Mouse (Mus musculus) forebrain, postnatal 0 days (tissue): ENCODE measurements at regions not wholly inside any gene's neighbourhood (a gene's known extent, or its start where the extent isn't known, plus 50 kb on each side); places are given as distances from the start of the nearest gene placed in this dataset.
"Not testable (repeated sequence)": the region's sequence is repeated elsewhere in the genome, so short reads cannot be mapped to it uniquely, and the experiment has no call there.

Source experiments
- ATAC-seq: fragments of 200-750 bp; cut with Nextera tagmentation; 2 replicates; pipeline ENCODE4 v1.8.0; 2017; ENCODE audit warnings: mild to moderate bottlenecking, moderate library complexity
- DNase-seq: peaks from one replicate; pipeline ENCODE4 v3.0.0-alpha.2; 2015
- H3K27ac ChIP-seq: fragments of 300-500 bp; sonication (generic); 2 replicates; pipeline ENCODE4 v1.5.1; 2014; ENCODE audit warnings: low read depth, mild to moderate bottlenecking, antibody characterized with exemption, low read length, moderate library complexity, mixed read lengths
- H3K27me3 ChIP-seq: fragments of 300-500 bp; sonication (generic); 2 replicates; pipeline ENCODE4 v1.6.1; 2014; ENCODE audit warnings: mild to moderate bottlenecking, low read length, mixed read lengths; ENCODE audit not compliant: insufficient read depth
- H3K36me3 ChIP-seq: fragments of 300-500 bp; sonication (generic); 2 replicates; pipeline ENCODE4 v1.6.1; 2014; ENCODE audit warnings: mild to moderate bottlenecking, moderate library complexity; ENCODE audit not compliant: insufficient read depth
- H3K4me1 ChIP-seq: fragments of 300-500 bp; sonication (generic); 2 replicates; pipeline ENCODE4 v1.6.1; 2014; ENCODE audit warnings: antibody characterized with exemption; ENCODE audit not compliant: insufficient read depth
- H3K4me2 ChIP-seq: fragments of 300-500 bp; sonication (generic); 2 replicates; pipeline ENCODE4 v1.6.1; 2014; ENCODE audit warnings: low read depth, mild to moderate bottlenecking, moderate library complexity
- H3K4me3 ChIP-seq: fragments of 300-500 bp; sonication (generic); 2 replicates; pipeline ENCODE4 v1.5.1; 2014; ENCODE audit warnings: low read depth, low read length, mixed read lengths
- H3K9ac ChIP-seq: fragments of 300-500 bp; sonication (generic); 2 replicates; pipeline ENCODE4 v1.6.1; 2014; ENCODE audit warnings: mild to moderate bottlenecking
- H3K9me3 ChIP-seq: fragments of 300-500 bp; sonication (generic); 2 replicates; pipeline ENCODE4 v1.6.1; 2016; ENCODE audit warnings: low read length
- CTCF ChIP-seq: sonication (generic); IDR thresholded peaks from 2 replicates; pipeline ENCODE4 v1.5.1; 2016; ENCODE audit warnings: antibody characterized with exemption, control low read depth, low read depth
- WGBS: fragments of 180-500 bp; shearing (Covaris S2); extraction: QIAGEN DNeasy Blood & Tissue Kit; methylation state at CpG from one replicate; pipeline ENCODE4 v1.1.7; 2014; 5-methylcytosine and 5-hydroxymethylcytosine counted together

DNA sequence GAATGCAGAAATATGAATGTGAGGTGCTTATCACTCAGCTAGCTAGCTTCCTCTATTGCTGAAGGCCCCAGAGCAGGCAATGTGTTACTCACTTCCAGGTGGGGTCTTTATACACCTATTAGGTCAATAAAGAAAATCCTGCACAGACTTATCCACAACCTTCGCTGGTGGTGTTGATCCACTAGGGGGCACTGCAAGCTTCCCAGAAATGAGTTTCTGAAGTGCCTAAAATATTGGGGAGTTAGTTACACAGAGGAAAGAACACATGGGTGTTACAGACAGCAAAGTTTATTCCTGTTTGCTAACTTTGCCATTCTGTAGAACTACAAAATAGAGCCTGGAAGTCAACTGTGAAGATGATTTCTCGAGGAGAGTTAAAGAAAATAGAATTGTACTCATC is 836.9 kb downstream of the Dad1 start:
- H3K9ac ChIP-seq, H3K4me3 ChIP-seq, H3K27me3 ChIP-seq, H3K4me1 ChIP-seq, ATAC-seq, H3K36me3 ChIP-seq, DNase-seq, H3K9me3 ChIP-seq, H3K27ac ChIP-seq, H3K4me2 ChIP-seq: not testable (repeated sequence)
- WGBS, result no CpG with 5 or more reads among the region's 2 CpGs

DNA sequence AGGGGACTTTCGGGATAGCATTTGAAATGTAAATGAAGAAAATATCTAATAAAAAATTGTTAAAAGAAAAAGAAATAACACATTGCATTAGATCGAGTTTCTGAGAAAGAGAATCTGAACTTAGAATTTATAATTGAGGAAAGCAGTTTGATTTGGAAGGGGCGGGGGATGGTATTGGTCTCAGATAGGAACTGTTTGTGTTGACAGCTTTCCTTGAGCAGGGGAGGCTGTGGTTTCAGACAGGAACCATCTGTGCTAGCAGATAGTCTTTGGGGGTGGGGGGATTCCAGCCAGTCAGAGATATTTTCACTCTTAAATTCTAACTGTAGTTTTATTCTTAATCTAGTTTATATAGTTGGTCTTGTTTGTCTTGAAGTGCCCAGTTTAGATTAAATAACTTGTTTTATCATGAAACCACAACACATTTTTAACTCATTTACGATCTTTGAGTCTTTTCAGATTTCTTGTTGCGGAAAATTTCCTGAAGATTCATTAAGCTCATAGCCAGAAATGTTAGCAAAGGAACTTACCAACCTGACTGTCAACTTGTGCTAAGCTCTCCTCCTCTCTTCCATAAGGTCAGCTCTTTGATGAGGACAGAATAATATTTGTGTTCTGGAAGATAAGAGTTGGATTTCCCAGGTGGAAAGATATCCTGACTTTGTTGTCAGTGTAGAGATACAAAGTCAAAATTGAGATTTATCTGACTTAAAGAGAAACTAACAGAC is 846.2 kb downstream of the Dad1 start:
- WGBS, result 85% methylated on average over 2 of the region's 5 CpGs
- H3K27me3 ChIP-seq, ATAC-seq: not testable (repeated sequence)

DNA sequence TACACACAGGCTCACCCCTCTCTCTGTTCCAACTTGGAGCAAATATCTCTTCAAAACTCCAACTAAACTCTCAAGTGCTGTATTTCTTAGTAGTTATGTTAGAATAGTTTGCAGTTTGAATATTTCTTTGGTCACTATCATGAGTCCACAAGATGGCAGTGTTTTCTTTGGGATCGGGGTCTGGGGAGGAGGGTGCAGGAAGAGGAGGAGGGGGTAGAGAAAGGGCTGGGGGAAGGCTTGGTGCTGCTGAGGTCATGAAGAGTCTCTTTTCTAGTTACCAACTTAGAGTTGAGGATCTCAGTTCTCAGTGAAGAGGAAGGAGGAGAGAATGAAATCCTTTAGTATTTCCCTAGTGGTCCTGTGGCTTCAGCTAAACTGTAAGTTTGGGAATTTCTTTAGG is 863.6 kb downstream of the Dad1 start:
- no CpG with 5 or more reads among the region's 1 CpGs for WGBS

More for the DNA sequence above, 846.2 kb downstream of the Dad1 start:
- not testable (repeated sequence) for H3K4me3 ChIP-seq, H3K36me3 ChIP-seq, H3K27ac ChIP-seq, H3K9ac ChIP-seq, H3K9me3 ChIP-seq, DNase-seq, H3K4me1 ChIP-seq, H3K4me2 ChIP-seq

DNA sequence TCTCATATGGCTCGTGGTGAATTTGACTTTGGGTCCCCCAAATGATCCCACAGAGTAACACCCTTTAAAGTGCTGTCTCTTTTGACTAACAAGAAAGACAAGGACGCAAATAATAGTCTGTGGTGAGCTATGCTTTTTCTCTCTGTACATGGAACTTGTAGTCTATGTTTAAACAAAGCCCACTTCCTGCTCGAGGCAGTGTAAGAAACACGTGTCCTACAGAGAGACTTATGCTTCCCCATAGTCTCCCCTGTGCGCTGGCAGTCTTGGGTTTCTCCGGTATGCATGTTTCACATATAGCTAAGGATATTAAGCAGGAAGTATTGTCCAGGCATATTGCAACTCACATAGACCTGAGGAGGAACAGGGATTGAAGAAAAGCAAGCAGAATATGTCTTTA is 879.0 kb upstream of the Olfr1507 start:
- WGBS, result 87% methylated on average over 5 of the region's 6 CpGs
- H3K9me3 ChIP-seq, H3K9ac ChIP-seq, H3K4me2 ChIP-seq, ATAC-seq, H3K27ac ChIP-seq, H3K36me3 ChIP-seq, H3K4me3 ChIP-seq, H3K27me3 ChIP-seq, H3K4me1 ChIP-seq, DNase-seq: not testable (repeated sequence)

More for the DNA sequence above, 863.6 kb downstream of the Dad1 start:
- not testable (repeated sequence) for DNase-seq, H3K4me3 ChIP-seq, H3K9ac ChIP-seq, ATAC-seq, H3K36me3 ChIP-seq, H3K9me3 ChIP-seq, H3K27ac ChIP-seq, H3K4me2 ChIP-seq, H3K27me3 ChIP-seq, H3K4me1 ChIP-seq

DNA sequence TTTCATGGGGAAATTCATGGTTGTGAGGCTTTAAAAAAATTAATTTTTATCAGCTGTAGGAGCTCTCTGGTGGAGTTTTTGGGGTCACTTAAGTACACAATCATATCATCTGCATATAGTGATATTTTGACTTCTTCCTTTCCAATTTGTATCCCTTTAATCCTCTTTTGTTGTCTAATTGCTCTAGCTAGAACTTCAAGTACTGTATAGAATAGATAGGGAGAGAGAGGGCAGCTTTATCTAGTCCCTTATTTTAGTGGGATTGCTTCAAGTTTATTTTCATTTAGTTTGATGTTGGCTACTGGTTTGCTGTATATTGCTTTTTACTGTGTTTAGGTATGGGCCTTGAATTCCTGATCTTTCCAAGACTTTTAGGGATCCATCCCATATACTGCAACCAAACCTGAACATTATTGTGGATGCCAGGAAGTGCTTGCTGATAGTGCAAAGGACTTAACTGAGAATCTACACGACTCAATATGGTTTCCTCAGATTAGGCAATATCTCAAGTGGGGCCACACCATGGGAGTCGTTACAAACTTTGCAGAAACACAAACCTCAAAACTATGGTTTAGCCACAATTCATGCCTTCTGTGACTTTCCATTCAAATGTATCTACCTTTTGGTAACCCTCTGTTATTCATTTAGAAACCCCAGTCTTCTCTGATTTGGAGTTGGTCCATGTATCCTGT is 878.4 kb upstream of the Olfr1507 start:
- not testable (repeated sequence) for H3K9ac ChIP-seq, H3K27me3 ChIP-seq, ATAC-seq, H3K4me2 ChIP-seq, H3K27ac ChIP-seq, H3K4me1 ChIP-seq, H3K4me3 ChIP-seq, DNase-seq, H3K36me3 ChIP-seq, H3K9me3 ChIP-seq
- no CpG with 5 or more reads among the region's 2 CpGs for WGBS

DNA sequence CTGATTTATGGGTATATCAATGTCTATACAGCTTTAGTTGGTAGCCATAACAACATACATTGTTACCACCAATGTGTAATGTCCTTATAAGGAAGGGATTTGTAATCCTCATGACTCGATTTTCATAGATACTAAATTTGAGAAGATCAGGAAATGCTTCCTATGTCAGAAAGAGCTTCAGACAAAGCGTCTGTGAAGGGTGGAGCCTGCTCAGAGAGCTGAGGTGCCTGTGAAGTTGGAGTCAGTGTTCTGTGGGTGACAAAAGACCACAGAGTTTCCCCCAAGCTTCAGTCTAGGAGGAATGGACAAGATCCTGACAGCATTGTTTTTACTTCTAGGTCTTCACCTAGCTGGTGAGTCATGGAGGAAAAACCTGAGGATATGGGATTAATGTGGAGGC is 874.2 kb upstream of the Olfr1507 start:
- DNase-seq, result no peak
- Histone ChIP-seq H3K36me3 (no peaks in the 10 kb centered on the region), H3K9ac (no peak overlapping the region), H3K27me3 (no peaks in the 10 kb centered on the region), H3K4me1 (no peaks in the 10 kb centered on the region), H3K4me3 (no peak overlapping the region), H3K9me3 (no peaks in the 10 kb centered on the region), H3K27ac (no peak overlapping the region), H3K4me2 (no peak overlapping the region)
- TF ChIP-seq CTCF, result no peak
- no peak for ATAC-seq
- WGBS, result 68% methylated on average over 2 of the region's 2 CpGs

DNA sequence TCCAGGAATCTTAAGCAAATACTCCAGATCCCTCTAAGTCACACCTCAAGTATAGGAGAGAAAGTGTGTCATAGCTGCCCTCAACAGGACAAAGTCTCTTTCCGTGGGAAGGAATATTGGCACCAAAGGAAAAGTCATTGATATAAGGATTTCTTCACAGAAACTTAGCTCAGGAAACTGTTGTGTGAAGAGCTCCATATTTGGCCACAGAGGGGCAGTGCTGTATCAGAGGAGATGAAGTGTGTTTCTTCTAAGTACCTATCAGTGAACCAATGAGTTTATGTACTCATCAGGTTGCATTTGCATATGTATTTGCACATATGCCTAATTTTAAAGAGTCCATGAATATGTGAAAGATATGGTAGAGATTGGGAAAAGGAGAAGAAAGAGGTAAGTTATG is 871.9 kb upstream of the Olfr1507 start:
- not testable (repeated sequence) for DNase-seq, H3K9me3 ChIP-seq, ATAC-seq, H3K4me3 ChIP-seq, H3K9ac ChIP-seq, H3K4me1 ChIP-seq, H3K4me2 ChIP-seq, H3K27ac ChIP-seq, H3K36me3 ChIP-seq, H3K27me3 ChIP-seq
- WGBS, result 80% methylated on average over 1 of the region's 1 CpGs

DNA sequence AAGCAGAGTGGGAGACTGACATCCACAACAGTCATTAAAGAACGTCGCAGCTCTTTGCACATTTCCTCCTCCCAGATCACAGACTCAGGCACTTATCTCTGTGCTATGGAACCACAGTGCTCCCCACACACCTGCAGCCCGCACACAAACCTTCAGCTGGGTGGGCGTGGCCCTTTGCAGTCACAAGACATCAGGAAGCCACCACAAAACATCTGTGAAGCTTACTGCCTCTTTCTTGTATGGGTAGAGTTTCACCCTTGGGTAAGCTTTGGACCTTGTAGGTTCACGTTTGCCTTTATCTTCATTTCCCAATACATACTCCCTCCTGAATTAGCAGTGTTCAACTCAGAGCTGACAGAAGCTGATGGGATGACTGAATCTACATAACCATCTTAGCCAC is 868.4 kb upstream of the Olfr1507 start:
- H3K4me3 ChIP-seq, H3K4me2 ChIP-seq, H3K27me3 ChIP-seq, DNase-seq, H3K36me3 ChIP-seq, ATAC-seq, H3K9me3 ChIP-seq, H3K4me1 ChIP-seq, H3K9ac ChIP-seq, H3K27ac ChIP-seq: not testable (repeated sequence)
- WGBS, result 87% methylated on average over 5 of the region's 5 CpGs

DNA sequence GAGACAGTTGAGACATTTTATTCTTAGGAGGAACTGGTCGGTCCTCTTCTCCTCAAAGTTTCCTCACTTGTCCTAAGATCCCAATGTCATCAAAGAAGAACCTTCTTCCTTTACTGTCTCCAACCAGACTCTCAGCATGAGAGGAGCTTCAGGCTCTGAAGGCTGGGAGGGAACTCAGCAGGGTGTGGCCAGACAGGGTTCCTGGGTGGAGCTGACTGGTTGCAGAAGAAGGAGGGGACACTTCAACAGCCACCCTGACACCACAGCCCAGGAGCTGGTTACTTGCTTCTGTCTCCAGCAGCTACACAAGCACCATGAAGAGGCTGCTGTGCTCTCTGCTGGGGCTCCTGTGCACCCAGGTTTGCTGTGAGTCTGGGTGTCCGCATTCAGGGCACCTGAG is 866.5 kb upstream of the Olfr1507 start:
- ATAC-seq, H3K36me3 ChIP-seq, DNase-seq, H3K4me3 ChIP-seq, H3K27ac ChIP-seq, H3K9ac ChIP-seq, H3K9me3 ChIP-seq, H3K4me1 ChIP-seq, H3K27me3 ChIP-seq, H3K4me2 ChIP-seq: not testable (repeated sequence)
- WGBS, result 87% methylated on average over 2 of the region's 2 CpGs

DNA sequence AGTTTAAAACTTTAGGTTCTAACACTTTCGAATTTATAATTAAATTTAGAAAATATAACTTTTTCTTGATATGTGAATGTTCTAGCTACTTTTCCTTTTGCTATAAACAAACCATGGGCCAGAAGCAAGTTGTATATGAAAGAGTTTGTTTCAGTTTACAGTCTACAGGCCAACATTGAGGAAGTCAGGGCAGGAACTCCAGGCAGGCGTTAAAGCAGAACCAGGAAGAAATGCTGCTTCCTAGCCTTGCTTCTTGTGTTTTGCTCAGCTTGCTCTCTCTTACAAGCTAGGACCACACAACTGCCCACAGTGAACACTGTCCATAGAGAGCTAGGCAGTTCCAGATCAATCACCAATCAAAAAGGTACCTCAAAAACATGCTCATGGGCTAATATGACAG is 861.9 kb upstream of the Olfr1507 start:
- H3K9me3 ChIP-seq, H3K4me3 ChIP-seq, H3K9ac ChIP-seq, H3K27me3 ChIP-seq, H3K36me3 ChIP-seq, H3K4me1 ChIP-seq, H3K4me2 ChIP-seq, H3K27ac ChIP-seq, ATAC-seq, DNase-seq: not testable (repeated sequence)
- 100% methylated on average over 1 of the region's 2 CpGs for WGBS
